In the genomic region with DNA sequence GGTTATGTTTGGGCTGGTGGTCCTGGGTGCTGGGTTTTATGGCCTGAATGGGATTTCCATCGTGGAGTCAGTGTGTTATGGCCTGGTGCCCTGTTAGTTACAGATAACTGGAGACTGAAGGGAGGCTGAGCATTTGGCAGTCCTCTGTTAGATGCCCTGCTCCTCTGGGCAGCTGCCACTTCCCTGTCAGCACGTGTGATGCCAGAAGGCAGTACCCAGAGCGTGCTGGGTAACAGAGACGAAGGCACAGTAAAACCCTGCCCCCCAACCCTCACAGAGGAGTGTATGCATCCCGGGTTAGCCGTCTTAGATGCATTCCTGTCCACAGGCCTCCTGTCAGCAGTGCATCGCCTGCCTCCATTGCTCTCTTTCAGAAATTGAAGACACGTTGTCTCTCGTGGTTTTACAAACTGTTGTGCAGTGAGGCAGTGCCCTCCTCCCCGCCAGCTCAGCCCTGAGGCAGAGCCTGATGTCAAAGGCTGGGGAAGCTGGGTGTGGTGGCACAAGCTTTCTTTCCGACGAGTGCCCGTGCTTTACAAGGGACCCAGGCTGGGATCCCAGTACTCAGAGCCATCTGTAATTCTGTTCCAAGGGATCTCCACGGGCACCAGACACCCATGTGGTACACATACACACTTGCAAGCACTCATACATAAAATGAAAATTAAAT, we compare ENCODE assay signal across 22 mouse cellular contexts. TPM values are rescaled to one million over a fixed set of nuclear protein-coding genes. Genes with fewer than 3 reads are reported as not detected.
DNase-seq lines count a peak whose midpoint lies in the region; ATAC-seq and TF ChIP-seq lines count a peak whose summit lies in the region.
"Had no signal": no experiment of that assay in that cellular context is flagged by ENCODE, and none has a peak within 500 bp of the region (broad histone marks: within the 10 kb centered on the region; RNA-seq: fewer than 3 reads in every experiment).

No protein-coding gene starts in this region.

- H3K4me3 ChIP-seq in heart, embryonic 12.5 days: no peak overlapping the region
- no peak overlapping the region for H3K4me3 ChIP-seq in hindbrain, embryonic 16.5 days (ENCODE audit: low read length)
- H3K4me3 ChIP-seq in hindbrain, embryonic 12.5 days: no peak overlapping the region
- H3K4me3 ChIP-seq in midbrain, postnatal 0 days (ENCODE audit: low read depth, low read length): no peak overlapping the region
- H3K4me3 ChIP-seq in midbrain, embryonic 13.5 days (replicated peaks): no peak overlapping the region
- H3K4me3 ChIP-seq: embryonic facial prominence, embryonic 12.5 days; forebrain, embryonic 15.5 days had no signal

- no peak overlapping the region for H3K4me2 ChIP-seq in heart, embryonic 12.5 days
- no peak overlapping the region for H3K4me2 ChIP-seq in hindbrain, embryonic 16.5 days (ENCODE audit: low read length)
- H3K4me2 ChIP-seq in hindbrain, embryonic 12.5 days (replicated peaks): no peak overlapping the region
- no peak overlapping the region for H3K4me2 ChIP-seq in midbrain, postnatal 0 days (ENCODE audit: low read depth, low read length, poor library complexity, severe bottlenecking)
- no peak overlapping the region for H3K4me2 ChIP-seq in midbrain, embryonic 13.5 days (replicated peaks)
- H3K4me2 ChIP-seq: embryonic facial prominence, embryonic 12.5 days; forebrain, embryonic 15.5 days; midbrain, embryonic 11.5 days had no signal

- H3K9ac ChIP-seq in heart, embryonic 12.5 days: no peak overlapping the region
- no peak overlapping the region for H3K9ac ChIP-seq in hindbrain, embryonic 16.5 days (ENCODE audit: low read depth, low read length)
- H3K9ac ChIP-seq in hindbrain, embryonic 12.5 days: no peak overlapping the region
- no peak overlapping the region for H3K9ac ChIP-seq in midbrain, postnatal 0 days (replicated peaks; ENCODE audit: low read length, poor library complexity, severe bottlenecking)
- H3K9ac ChIP-seq in midbrain, embryonic 13.5 days (replicated peaks): no peak overlapping the region
- H3K9ac ChIP-seq: embryonic facial prominence, embryonic 12.5 days; forebrain, embryonic 15.5 days had no signal

- no peak for TF ChIP-seq CTCF in midbrain, postnatal 0 days (IDR thresholded peaks at IDR 0.05)

- peak; percentile 85 for DNase-seq in heart, adult 11 months
- DNase-seq in midbrain, postnatal 0 days (ENCODE audit: low spot score): no peak
- DNase-seq: B cell, adult 2 months; cerebellum, adult 11 months; cerebellum, adult 9-11 months; gastrocnemius, postnatal 14 days; kidney, adult 18-20 months; kidney, postnatal 4 days; lung, postnatal 10 days; spleen, adult 18-20 months had no signal

- no peaks in the 10 kb centered on the region for H3K27me3 ChIP-seq in heart, embryonic 12.5 days (replicated peaks)
- no peaks in the 10 kb centered on the region for H3K27me3 ChIP-seq in hindbrain, embryonic 16.5 days (replicated peaks; ENCODE audit: control insufficient read depth, insufficient read depth, low read length)
- no peaks in the 10 kb centered on the region for H3K27me3 ChIP-seq in hindbrain, embryonic 12.5 days
- H3K27me3 ChIP-seq in midbrain, postnatal 0 days (ENCODE audit: insufficient read depth, low read length): no peaks in the 10 kb centered on the region
- no peaks in the 10 kb centered on the region for H3K27me3 ChIP-seq in midbrain, embryonic 13.5 days
- H3K27me3 ChIP-seq: CH12.LX; embryonic facial prominence, embryonic 12.5 days; forebrain, embryonic 15.5 days; Patski had no signal

- no peaks in the 10 kb centered on the region for H3K4me1 ChIP-seq in heart, embryonic 12.5 days (replicated peaks)
- no peaks in the 10 kb centered on the region for H3K4me1 ChIP-seq in hindbrain, embryonic 16.5 days (ENCODE audit: control insufficient read depth, insufficient read depth, low read depth, low read length)
- H3K4me1 ChIP-seq in hindbrain, embryonic 12.5 days: no peaks in the 10 kb centered on the region
- H3K4me1 ChIP-seq in midbrain, postnatal 0 days (ENCODE audit: insufficient read depth, low read length): no peaks in the 10 kb centered on the region
- no peaks in the 10 kb centered on the region for H3K4me1 ChIP-seq in midbrain, embryonic 13.5 days (replicated peaks)
- H3K4me1 ChIP-seq: embryonic facial prominence, embryonic 12.5 days; forebrain, embryonic 15.5 days had no signal

- H3K36me3 ChIP-seq in heart, embryonic 12.5 days: peaks cover 69% of the 10 kb centered on the region
- peaks cover 27% of the 10 kb centered on the region for H3K36me3 ChIP-seq in hindbrain, embryonic 16.5 days (ENCODE audit: control insufficient read depth, insufficient read depth, low read length)
- H3K36me3 ChIP-seq in hindbrain, embryonic 12.5 days: peaks cover 67% of the 10 kb centered on the region
- H3K36me3 ChIP-seq in midbrain, postnatal 0 days (ENCODE audit: insufficient read depth, low read length): peaks cover 49% of the 10 kb centered on the region
- peaks cover 75% of the 10 kb centered on the region for H3K36me3 ChIP-seq in midbrain, embryonic 13.5 days

- H3K9me3 ChIP-seq in heart, embryonic 12.5 days (replicated peaks): no peaks in the 10 kb centered on the region
- H3K9me3 ChIP-seq in hindbrain, embryonic 16.5 days (ENCODE audit: control insufficient read depth, low read length): no peaks in the 10 kb centered on the region
- no peaks in the 10 kb centered on the region for H3K9me3 ChIP-seq in hindbrain, embryonic 12.5 days (replicated peaks)
- H3K9me3 ChIP-seq in midbrain, postnatal 0 days (ENCODE audit: low read length): no peaks in the 10 kb centered on the region
- H3K9me3 ChIP-seq in midbrain, embryonic 13.5 days: no peaks in the 10 kb centered on the region
- H3K9me3 ChIP-seq: embryonic facial prominence, embryonic 12.5 days; forebrain, embryonic 15.5 days; G1E had no signal

- 84% methylated on average over 14 of the region's 14 CpGs for WGBS in heart, embryonic 12.5 days
- WGBS in hindbrain, embryonic 16.5 days: 90% methylated on average over 14 of the region's 14 CpGs
- WGBS in hindbrain, embryonic 12.5 days: 90% methylated on average over 14 of the region's 14 CpGs
- 93% methylated on average over 14 of the region's 14 CpGs for WGBS in midbrain, postnatal 0 days
- 92% methylated on average over 14 of the region's 14 CpGs for WGBS in midbrain, embryonic 13.5 days

- no peak for ATAC-seq in heart, embryonic 12.5 days (ENCODE audit: insufficient number of reproducible peaks, low FRiP score)
- 0 out of 2 replicates have a peak, but pooled peaks have one; percentile 37 for ATAC-seq in hindbrain, embryonic 16.5 days
- ATAC-seq in hindbrain, embryonic 12.5 days (ENCODE audit: low FRiP score): no peak
- peak; percentile 47; the same call in 1 of the 2 replicates for ATAC-seq in midbrain, postnatal 0 days (ENCODE audit: low FRiP score)
- no peak for ATAC-seq in midbrain, embryonic 13.5 days
- ATAC-seq in cerebellum, adult (ENCODE audit: insufficient number of reproducible peaks, low FRiP score, low TSS enrichment): no peak
- ATAC-seq: forebrain, embryonic 15.5 days; inflammation-experienced regulatory T-cells, adult 6 months; Patski had no signal

- H3K27ac ChIP-seq in heart, embryonic 12.5 days (ENCODE audit: poor library complexity, severe bottlenecking): no peak overlapping the region
- no peak overlapping the region for H3K27ac ChIP-seq in hindbrain, embryonic 16.5 days (ENCODE audit: low read depth, low read length)
- no peak overlapping the region for H3K27ac ChIP-seq in hindbrain, embryonic 12.5 days
- no peak overlapping the region for H3K27ac ChIP-seq in midbrain, postnatal 0 days (ENCODE audit: low read depth, low read length)
- H3K27ac ChIP-seq in midbrain, embryonic 13.5 days: no peak overlapping the region
- H3K27ac ChIP-seq: embryonic facial prominence, embryonic 12.5 days; forebrain, embryonic 15.5 days had no signal

RNA-seq across cellular contexts. Expression of a gene that starts 15.8 kb away (rescaled TPM):
- polyA plus RNA-seq in heart, embryonic 12.5 days (2016; fragmentation: Nextera tagmentation; extraction: Ambion mirVana): 11.3 and 11.8 TPM in 2 replicates
- 5.0 and 5.7 TPM in 2 replicates for polyA plus RNA-seq in hindbrain, embryonic 16.5 days (2015; fragmentation: Nextera tagmentation; extraction: Ambion mirVana)
- polyA plus RNA-seq in hindbrain, embryonic 12.5 days (2016; fragmentation: Nextera tagmentation; extraction: Ambion mirVana): 6.9 and 7.5 TPM in 2 replicates
- 6.3 and 6.7 TPM in 2 replicates for total RNA-seq in midbrain, postnatal 0 days (2014; rRNA removed)
- polyA plus RNA-seq in midbrain, postnatal 0 days (2015; fragmentation: Nextera tagmentation; extraction: Ambion mirVana): 4.3 and 4.7 TPM in 2 replicates
- 4.2 and 4.6 TPM in 2 replicates for polyA plus RNA-seq in midbrain, embryonic 13.5 days (2015; fragmentation: Nextera tagmentation; extraction: Ambion mirVana)

RNA-seq across cellular contexts. Expression of a gene that starts 29.4 kb away (rescaled TPM):
- 24.4 and 26.0 TPM in 2 replicates for polyA plus RNA-seq in heart, embryonic 12.5 days (2016; fragmentation: Nextera tagmentation; extraction: Ambion mirVana)
- 17.9 and 18.8 TPM in 2 replicates for polyA plus RNA-seq in hindbrain, embryonic 16.5 days (2015; fragmentation: Nextera tagmentation; extraction: Ambion mirVana)
- 20.9 and 25.5 TPM in 2 replicates for polyA plus RNA-seq in hindbrain, embryonic 12.5 days (2016; fragmentation: Nextera tagmentation; extraction: Ambion mirVana)
- total RNA-seq in midbrain, postnatal 0 days (2014; rRNA removed): 26.3 and 32.7 TPM in 2 replicates
- polyA plus RNA-seq in midbrain, postnatal 0 days (2015; fragmentation: Nextera tagmentation; extraction: Ambion mirVana): 19.4 and 19.8 TPM in 2 replicates
- polyA plus RNA-seq in midbrain, embryonic 13.5 days (2015; fragmentation: Nextera tagmentation; extraction: Ambion mirVana): 15.5 and 16.4 TPM in 2 replicates

Comparison
In these comparisons a context has a peak if more than half of its experiments do, and no peak if none do; other contexts are left out.
1. ATAC-seq: peak in hindbrain, embryonic 16.5 days (single experiment) and midbrain, postnatal 0 days (single experiment); none in heart, embryonic 12.5 days (single experiment), hindbrain, embryonic 12.5 days (single experiment), midbrain, embryonic 13.5 days (single experiment) and cerebellum, adult (single experiment).